Mouse (Mus musculus): ENCODE measurements around the gene Msi1. TPM values are rescaled to one million over a fixed set of nuclear protein-coding genes. Genes with fewer than 3 reads are reported as not detected.

Msi1 gene
- polyA plus RNA-seq, 2 experiments, result 15.5 to 40.6 TPM

DNA sequence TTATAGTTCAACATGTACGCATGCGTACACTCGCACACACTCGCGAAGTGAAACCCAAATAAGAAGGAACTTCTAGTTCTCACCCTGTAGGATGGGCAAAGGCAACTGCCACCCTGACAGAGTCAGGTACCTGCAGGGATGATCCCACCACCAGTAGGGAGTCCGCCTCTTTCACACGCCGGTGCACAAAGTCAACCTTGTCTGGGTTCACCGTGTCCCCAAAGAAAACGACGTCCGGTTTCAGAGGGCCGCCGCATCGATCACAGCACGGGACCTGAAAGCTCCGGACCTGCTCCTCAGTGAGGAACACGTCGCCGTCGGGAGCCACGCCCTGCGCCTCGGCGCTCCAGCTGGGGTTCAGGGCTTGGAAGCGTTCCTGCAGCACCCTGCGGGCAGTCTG, 50.7 kb downstream of the Msi1 start:
- H3K9ac ChIP-seq (ENCODE audit: low read depth, low read length, severe bottlenecking), result peak overlapping the region; percentile 28; the same call in 1 of the 2 replicates
- ATAC-seq (ENCODE audit: low FRiP score, low read depth) (no peak), DNase-seq (ENCODE audit: low spot score) (no peak)
- peak overlapping the region; percentile 13; the same call in 1 of the 2 replicates for H3K4me3 ChIP-seq (replicated peaks; ENCODE audit: low read length)
- peaks cover 12% of the 10 kb centered on the region; the same call in 1 of the 2 replicates for H3K27me3 ChIP-seq (ENCODE audit: control insufficient read depth, insufficient read depth, low read length)
- peaks cover 25% of the 10 kb centered on the region for H3K4me1 ChIP-seq (ENCODE audit: control insufficient read depth, insufficient read depth, low read length)
- no peak overlapping the region for H3K27ac ChIP-seq (replicated peaks; ENCODE audit: low read depth, low read length)
- WGBS, result 32% methylated on average over 22 of the region's 27 CpGs
- peaks cover 18% of the 10 kb centered on the region for H3K36me3 ChIP-seq (ENCODE audit: control insufficient read depth, insufficient read depth, low read length)
- no peak for TF ChIP-seq POLR2A (IDR thresholded peaks at IDR 0.05; ENCODE audit: borderline replicate concordance, extremely low read depth, insufficient read depth, insufficient read length)
- no peaks in the 10 kb centered on the region for H3K9me3 ChIP-seq (ENCODE audit: control insufficient read depth, low read length)
- peak overlapping the region; percentile 37 for H3K4me2 ChIP-seq (replicated peaks; ENCODE audit: low read depth, low read length, severe bottlenecking)

DNA sequence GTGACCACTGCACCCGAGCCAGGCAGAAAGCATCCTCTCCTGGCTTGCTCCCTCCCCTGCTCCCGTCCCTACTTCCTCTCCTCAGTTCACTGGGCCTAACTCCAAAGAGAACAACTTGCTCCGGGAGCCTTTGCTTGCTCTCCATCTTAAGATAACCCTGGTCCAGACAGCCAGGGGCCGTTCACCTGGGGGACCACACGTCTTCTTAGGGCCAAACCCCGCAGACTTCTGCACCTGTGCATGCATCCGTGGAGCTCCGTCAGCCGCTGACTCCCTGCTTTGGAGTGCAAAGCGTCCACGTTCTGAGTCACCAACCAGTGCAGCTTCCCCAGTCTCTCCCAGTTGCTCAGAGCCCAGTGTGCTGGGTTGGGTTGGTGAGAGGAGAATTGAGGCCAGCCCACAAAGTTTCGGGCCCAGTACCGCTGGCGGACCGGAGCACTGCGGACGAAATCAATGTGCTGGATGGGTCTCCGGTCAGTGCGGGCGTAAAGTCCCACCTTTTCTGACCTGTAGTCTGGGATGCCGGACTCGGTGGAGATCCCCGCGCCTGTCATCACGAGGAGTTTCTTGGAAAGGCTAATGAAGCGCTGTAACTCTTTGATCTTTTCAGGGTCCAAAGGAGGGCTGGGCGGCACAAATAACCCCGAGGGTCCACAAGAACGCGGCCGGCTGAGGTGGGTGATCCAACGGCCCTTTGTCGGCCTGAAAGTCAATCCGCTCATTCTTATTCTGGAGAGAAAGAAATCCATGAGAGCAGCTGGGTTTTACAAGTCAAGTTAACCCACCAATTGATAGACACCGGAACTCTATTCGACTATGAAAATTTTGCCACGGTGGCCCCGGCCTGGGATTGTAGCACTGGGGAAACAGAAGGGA, 53.2 kb downstream of the Msi1 start:
- no peak for ATAC-seq (ENCODE audit: low FRiP score, low read depth)
- no peak for TF ChIP-seq POLR2A (IDR thresholded peaks at IDR 0.05; ENCODE audit: borderline replicate concordance, extremely low read depth, insufficient read depth, insufficient read length)

GRCm38 (mm10) chr5:115483385-115483784, 54.0 kb downstream of the Msi1 start:
- Histone ChIP-seq H3K27me3 (ENCODE audit: control insufficient read depth, insufficient read depth, low read length) (peaks cover 12% of the 10 kb centered on the region; the same call in 1 of the 2 replicates), H3K27ac (replicated peaks; ENCODE audit: low read depth, low read length) (no peak overlapping the region), H3K4me3 (replicated peaks; ENCODE audit: low read length) (no peak overlapping the region), H3K9ac (ENCODE audit: low read depth, low read length, severe bottlenecking) (no peak overlapping the region), H3K4me2 (replicated peaks; ENCODE audit: low read depth, low read length, severe bottlenecking) (no peak overlapping the region), H3K36me3 (ENCODE audit: control insufficient read depth, insufficient read depth, low read length) (peaks cover 11% of the 10 kb centered on the region), H3K4me1 (ENCODE audit: control insufficient read depth, insufficient read depth, low read length) (peaks cover 20% of the 10 kb centered on the region), H3K9me3 (ENCODE audit: control insufficient read depth, low read length) (no peaks in the 10 kb centered on the region)
- TF ChIP-seq POLR2A (IDR thresholded peaks at IDR 0.05; ENCODE audit: borderline replicate concordance, extremely low read depth, insufficient read depth, insufficient read length), result no peak
- WGBS, result 44% methylated on average over 6 of the region's 6 CpGs
- DNase-seq (ENCODE audit: low spot score) (no peak), ATAC-seq (ENCODE audit: low FRiP score, low read depth) (no peak)

More for the DNA sequence above, 53.2 kb downstream of the Msi1 start:
- DNase-seq (ENCODE audit: low spot score), result no peak
- Histone ChIP-seq H3K4me2 (replicated peaks; ENCODE audit: low read depth, low read length, severe bottlenecking) (peak overlapping the region; percentile 32), H3K9me3 (ENCODE audit: control insufficient read depth, low read length) (no peaks in the 10 kb centered on the region), H3K27ac (replicated peaks; ENCODE audit: low read depth, low read length) (no peak overlapping the region), H3K4me1 (ENCODE audit: control insufficient read depth, insufficient read depth, low read length) (peaks cover 20% of the 10 kb centered on the region), H3K27me3 (ENCODE audit: control insufficient read depth, insufficient read depth, low read length) (peaks cover 12% of the 10 kb centered on the region; the same call in 1 of the 2 replicates), H3K4me3 (replicated peaks; ENCODE audit: low read length) (peak overlapping the region; percentile 7), H3K9ac (ENCODE audit: low read depth, low read length, severe bottlenecking) (peak overlapping the region; percentile 25; the same call in 1 of the 2 replicates), H3K36me3 (ENCODE audit: control insufficient read depth, insufficient read depth, low read length) (peaks cover 17% of the 10 kb centered on the region)
- 31% methylated on average over 37 of the region's 38 CpGs for WGBS

GRCm38 (mm10) chr5:115483947-115484920, 54.8 kb downstream of the Msi1 start, which contains the start of gene Sirt4:
TSS of gene Sirt4 (minus strand) at chr5:115484725.
- DNase-seq (ENCODE audit: low spot score) (peak; percentile 98), ATAC-seq (ENCODE audit: low FRiP score, low read depth) (peak; percentile 84)
- Histone ChIP-seq H3K27me3 (ENCODE audit: control insufficient read depth, insufficient read depth, low read length) (peaks cover 12% of the 10 kb centered on the region; the same call in 1 of the 2 replicates), H3K4me3 (replicated peaks; ENCODE audit: low read length) (peak within 1 kb of the TSS; percentile 49), H3K4me2 (replicated peaks; ENCODE audit: low read depth, low read length, severe bottlenecking) (peak within 1 kb of the TSS; percentile 68), H3K4me1 (ENCODE audit: control insufficient read depth, insufficient read depth, low read length) (peaks cover 20% of the 10 kb centered on the region), H3K9ac (ENCODE audit: low read depth, low read length, severe bottlenecking) (peak within 1 kb of the TSS; percentile 41), H3K36me3 (ENCODE audit: control insufficient read depth, insufficient read depth, low read length) (peaks cover 11% of the 10 kb centered on the region), H3K27ac (replicated peaks; ENCODE audit: low read depth, low read length) (peak within 1 kb of the TSS; percentile 40; the same call in 1 of the 2 replicates), H3K9me3 (ENCODE audit: control insufficient read depth, low read length) (no peaks in the 10 kb centered on the region)
- TF ChIP-seq POLR2A (IDR thresholded peaks at IDR 0.05; ENCODE audit: borderline replicate concordance, extremely low read depth, insufficient read depth, insufficient read length), result peak; percentile 24; the same call in 1 of the 2 replicates
- WGBS, result 8% methylated on average over 30 of the region's 30 CpGs

All from limb, embryonic 14.5 days (tissue).